Mouse (Mus musculus) lung, adult 18-20 months (tissue): ENCODE data around the gene Gm49403.
A peak's percentile ranks its signal among the peaks of the same experiment; 100 is the strongest.

ENCODE experiments used
- DNase-seq, 2 experiments: peaks; one replicate each; pipeline ENCODE4 v3.0.0; 2022; ENCODE audit warnings: mixed read lengths in 2 of 2

The Gm49403 gene

GRCm38 (mm10) chr19:8919684-8920072, 35.9 kb downstream of the Gm49403 start:
- no peak for DNase-seq

GRCm38 (mm10) chr19:8920073-8920736, 36.5 kb downstream of the Gm49403 start, which contains the start of gene B3gat3:
B3gat3 (plus strand) TSS chr19:8920374.
- DNase-seq = peak; percentile 96 to 98

DNA sequence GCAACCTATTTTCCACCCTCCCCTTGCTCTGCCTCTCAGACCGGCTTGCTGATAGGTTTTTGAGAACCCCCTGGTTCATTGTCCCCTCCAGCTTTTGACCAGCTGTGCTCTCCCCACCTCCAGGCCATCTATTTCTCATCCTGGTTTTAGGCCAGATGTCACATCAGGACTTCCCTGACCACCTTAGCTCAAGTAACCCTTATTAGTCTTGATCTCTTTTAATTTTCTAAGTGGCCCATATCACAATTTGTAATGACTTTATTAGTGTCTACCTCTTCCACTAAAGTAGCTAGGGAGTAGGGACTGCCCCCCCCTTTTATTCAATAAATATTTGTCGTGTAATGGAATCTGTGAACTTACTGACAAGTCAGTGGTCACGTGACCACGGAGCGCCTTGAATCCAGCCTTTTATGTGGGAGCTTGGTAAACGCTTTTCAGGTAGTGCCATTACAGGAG, 37.1 kb downstream of the Gm49403 start:
- peak in 1 of 2 experiments; percentile 51 for DNase-seq

DNA sequence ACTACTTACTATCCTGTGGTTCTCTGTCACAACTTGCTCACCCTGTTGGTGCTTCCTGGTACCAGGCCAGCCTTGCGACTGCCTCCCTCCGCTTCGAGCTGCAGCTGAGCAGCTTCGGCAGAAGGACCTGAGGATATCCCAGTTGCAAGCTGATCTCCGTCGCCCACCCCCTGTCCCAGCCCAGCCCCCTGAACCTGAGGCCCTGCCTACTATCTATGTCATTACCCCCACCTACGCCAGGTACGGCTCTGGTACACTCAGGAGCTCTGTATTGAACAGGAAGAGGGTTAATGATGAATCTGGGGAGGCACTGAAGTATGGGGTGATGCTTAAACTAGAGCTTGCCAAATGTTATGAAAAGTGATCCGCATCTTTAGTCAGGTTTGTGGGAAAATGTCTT, 38.0 kb downstream of the Gm49403 start:
- no peak for DNase-seq

DNA sequence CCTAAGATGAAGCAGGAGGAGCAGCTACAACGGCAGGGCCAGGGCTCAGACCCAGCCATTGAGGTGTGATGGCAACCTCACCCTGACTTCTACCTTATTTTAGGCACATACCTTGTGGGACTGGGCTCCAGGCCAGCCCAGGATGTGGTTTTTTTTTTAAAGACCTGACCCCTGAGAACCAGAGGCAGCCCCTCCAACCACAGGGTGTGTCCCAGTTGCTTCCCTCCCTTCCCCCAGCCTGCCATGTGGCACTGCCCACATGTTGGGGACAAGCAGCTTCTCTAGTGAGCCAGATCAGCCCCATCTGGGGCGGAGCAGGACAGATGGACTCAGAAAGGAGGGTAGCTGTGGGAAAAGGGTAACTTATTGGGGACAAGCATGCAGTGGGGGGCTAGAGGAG, 43.0 kb downstream of the Gm49403 start:
- no peak for DNase-seq

GRCm38 (mm10) chr19:8927891-8928525, 44.3 kb downstream of the Gm49403 start:
- no peak for DNase-seq

DNA sequence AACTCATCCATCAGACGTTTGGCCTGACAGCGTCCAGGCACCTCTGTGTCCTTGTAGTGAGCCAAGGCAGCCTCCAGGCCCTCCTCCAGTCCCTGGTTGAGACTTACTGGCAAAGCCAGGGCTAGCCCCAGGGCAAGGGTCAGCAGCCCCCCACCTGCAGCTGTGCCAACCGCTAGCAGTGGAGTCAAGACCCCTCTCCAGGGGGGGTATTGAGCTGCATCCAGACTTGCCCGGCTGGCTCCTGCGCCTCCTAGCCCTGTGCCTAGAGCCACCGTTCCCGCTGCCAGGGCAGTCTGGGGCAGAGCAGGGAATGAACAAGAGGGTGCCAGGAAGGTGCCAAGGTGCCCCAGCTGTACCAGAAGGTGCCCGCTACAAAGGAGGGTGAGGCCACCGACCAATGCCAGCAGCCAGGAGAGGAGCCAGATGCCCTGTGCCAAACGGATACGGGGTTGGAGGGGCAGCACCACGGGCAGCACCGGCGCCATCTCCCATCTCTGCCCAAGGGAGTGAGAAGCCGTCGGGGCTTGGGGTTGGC, 45.0 kb downstream of the Gm49403 start:
- DNase-seq = no peak

- peak; percentile 94 to 95 for DNase-seq
Observed at GRCm38 (mm10) chr19:8929224-8930088, 45.7 kb downstream of the Gm49403 start, which contains the start of the genes Rom1 and Eml3. Rom1 (minus strand) TSS chr19:8929356. Eml3 (plus strand) TSS chr19:8929552.

GRCm38 (mm10) chr19:8930117-8930516, 46.4 kb downstream of the Gm49403 start:
- no peak for DNase-seq

GRCm38 (mm10) chr19:8930771-8931170, 47.0 kb downstream of the Gm49403 start:
- DNase-seq = no peak

- no peak for DNase-seq
Observed at GRCm38 (mm10) chr19:8936736-8937135, 53.0 kb downstream of the Gm49403 start.
